Mouse (Mus musculus) hindbrain, embryonic 14.5 days (tissue): ENCODE data around the gene Pgpep1. TPM values are rescaled to one million over a fixed set of nuclear protein-coding genes. Genes with fewer than 3 reads are reported as not detected.

Source experiments
- ATAC-seq: fragments of 200-750 bp; cut with Nextera tagmentation; 2 replicates; pipeline ENCODE4 v1.8.0; 2017; ENCODE audit warnings: moderate number of reproducible peaks, mild to moderate bottlenecking, moderate TSS enrichment, moderate library complexity; ENCODE audit not compliant: low FRiP score
- DNase-seq: peaks from one replicate; pipeline ENCODE4 v3.0.0-alpha.2; 2015; ENCODE audit warnings: low spot score
- H3K27ac ChIP-seq: fragments of 300-500 bp; sonication (generic); 2 replicates; pipeline ENCODE4 v1.5.1; 2014; ENCODE audit warnings: mild to moderate bottlenecking, moderate library complexity
- H3K27me3 ChIP-seq: fragments of 300-500 bp; sonication (generic); 2 replicates; pipeline ENCODE4 v1.6.1; 2014; ENCODE audit warnings: mild to moderate bottlenecking, low read length, mixed read lengths; ENCODE audit not compliant: control insufficient read depth, insufficient read depth
- H3K36me3 ChIP-seq: fragments of 300-500 bp; sonication (generic); replicated peaks from 2 replicates; pipeline ENCODE4 v1.6.1; 2014; ENCODE audit not compliant: control insufficient read depth, insufficient read depth
- H3K4me1 ChIP-seq: fragments of 300-500 bp; sonication (generic); replicated peaks from 2 replicates; pipeline ENCODE4 v1.6.1; 2014; ENCODE audit warnings: antibody characterized with exemption, low read length, mixed read lengths; ENCODE audit not compliant: control insufficient read depth, insufficient read depth
- H3K4me2 ChIP-seq: fragments of 300-500 bp; sonication (generic); replicated peaks from 2 replicates; pipeline ENCODE4 v1.6.1; 2014; ENCODE audit warnings: mild to moderate bottlenecking, moderate library complexity
- H3K4me3 ChIP-seq: fragments of 300-500 bp; sonication (generic); replicated peaks from 2 replicates; pipeline ENCODE4 v1.5.1; 2014; ENCODE audit warnings: mild to moderate bottlenecking, low read length
- H3K9ac ChIP-seq: fragments of 300-500 bp; sonication (generic); 2 replicates; pipeline ENCODE4 v1.6.1; 2014
- H3K9me3 ChIP-seq: fragments of 300-500 bp; sonication (generic); 2 replicates; pipeline ENCODE4 v1.6.1; 2016; ENCODE audit warnings: low read length; ENCODE audit not compliant: control insufficient read depth
- WGBS: fragments of 180-500 bp; shearing (Covaris S2); extraction: QIAGEN DNeasy Blood & Tissue Kit; methylation state at CpG from one replicate; pipeline ENCODE4 v1.1.7; 2014; 5-methylcytosine and 5-hydroxymethylcytosine counted together
- polyA plus RNA-seq: library from polyadenylated mRNA; unstranded; fragments of >200 nt; fragmentation: Nextera tagmentation; extraction: Ambion mirVana; gene quantifications from 2 replicates; pipeline ENCODE4 v1.2.1, GENCODE M21; 2014

Gene Pgpep1
- polyA plus RNA-seq, 1 experiment from 2014 or later: 74.0 TPM

DNA sequence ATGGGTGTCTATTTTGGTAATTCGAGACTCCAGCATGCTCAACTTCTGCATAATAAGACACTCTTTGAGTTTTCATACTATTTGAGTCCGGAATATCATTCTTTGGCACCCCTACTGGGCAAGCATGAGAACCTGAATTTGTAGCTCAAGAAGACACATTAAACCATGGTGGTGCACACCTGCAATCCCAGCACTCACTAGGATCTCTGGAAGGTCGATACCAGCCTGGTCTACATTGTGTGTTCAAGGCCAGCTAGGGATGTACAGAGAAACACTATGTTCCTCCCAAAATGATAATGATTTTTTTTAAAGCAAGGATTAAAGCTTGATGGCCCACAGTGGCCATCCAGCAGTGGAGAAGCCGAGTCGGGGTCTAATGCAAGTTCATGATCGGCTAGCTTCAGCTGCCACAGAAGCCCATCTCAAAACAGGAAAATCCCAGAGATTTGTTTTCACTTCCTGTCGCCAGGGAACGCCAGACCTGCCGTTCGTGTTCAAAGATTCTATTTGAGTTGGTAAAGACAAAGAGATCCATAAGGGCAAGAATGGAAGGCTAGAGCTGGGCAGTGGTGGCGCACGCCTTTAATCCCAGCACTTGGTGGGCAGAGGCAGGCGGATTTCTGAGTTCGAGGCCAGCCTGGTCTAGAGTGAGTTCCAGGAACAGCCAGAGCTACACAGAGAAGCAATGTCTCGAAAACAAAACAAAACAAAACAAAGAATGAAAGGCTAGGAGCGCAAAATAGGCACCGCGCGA lies 12.3 kb upstream of the Pgpep1 start:
- Histone ChIP-seq H3K4me1 (peaks cover 8% of the 10 kb centered on the region), H3K27me3 (no peaks in the 10 kb centered on the region), H3K4me3 (peak overlapping the region; percentile 66), H3K27ac (peak overlapping the region; percentile 98), H3K4me2 (peak overlapping the region; percentile 80), H3K9me3 (no peaks in the 10 kb centered on the region), H3K9ac (peak overlapping the region; percentile 64), H3K36me3 (0 out of 2 replicates have a peak, but pooled peaks cover 6% of the 10 kb centered on the region)
- peak; percentile 38; the same call in 1 of the 2 replicates for ATAC-seq
- no peak for DNase-seq
- 36% methylated on average over 19 of the region's 19 CpGs for WGBS

DNA sequence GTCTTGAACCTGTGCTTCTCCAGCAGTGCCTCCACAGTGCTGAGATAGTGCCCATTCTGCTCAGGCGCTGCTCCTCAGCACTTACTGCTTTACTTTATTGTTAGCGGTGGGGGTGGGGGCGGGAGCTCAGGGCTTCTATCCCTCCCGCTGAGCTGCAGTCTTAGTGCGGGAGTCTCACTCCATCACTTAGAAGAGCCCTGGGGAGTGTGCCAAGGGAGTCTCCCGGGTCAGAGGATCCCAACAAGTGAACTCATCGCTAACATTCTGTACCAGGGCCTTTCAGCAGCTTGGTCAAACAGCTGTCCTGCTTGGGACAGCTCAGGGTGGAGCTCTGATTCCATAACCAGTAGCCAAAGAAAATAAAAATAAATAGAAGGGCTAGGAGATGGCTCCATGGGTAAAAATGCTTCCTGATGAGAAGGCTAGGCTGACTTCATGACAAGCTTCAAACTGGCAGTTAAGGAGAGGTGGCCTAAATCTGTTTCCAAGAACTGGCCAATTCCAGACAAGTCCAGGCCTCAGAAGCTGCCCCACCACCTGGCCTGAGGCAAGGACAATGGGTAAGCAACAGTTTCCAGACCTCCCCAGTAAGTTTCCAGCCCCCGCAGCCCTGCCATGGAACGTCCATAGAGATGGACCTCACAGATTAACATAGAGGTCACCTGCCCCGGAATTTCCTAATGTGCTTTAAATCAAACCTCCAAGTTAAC lies 11.6 kb upstream of the Pgpep1 start:
- Histone ChIP-seq H3K9me3 (no peaks in the 10 kb centered on the region), H3K36me3 (0 out of 2 replicates have a peak, but pooled peaks cover 6% of the 10 kb centered on the region), H3K4me3 (no peak overlapping the region), H3K4me1 (peaks cover 8% of the 10 kb centered on the region), H3K9ac (no peak overlapping the region), H3K27ac (peak overlapping the region; percentile 98), H3K4me2 (no peak overlapping the region), H3K27me3 (no peaks in the 10 kb centered on the region)
- 65% methylated on average over 10 of the region's 10 CpGs for WGBS
- no peak for DNase-seq
- ATAC-seq: no peak

DNA sequence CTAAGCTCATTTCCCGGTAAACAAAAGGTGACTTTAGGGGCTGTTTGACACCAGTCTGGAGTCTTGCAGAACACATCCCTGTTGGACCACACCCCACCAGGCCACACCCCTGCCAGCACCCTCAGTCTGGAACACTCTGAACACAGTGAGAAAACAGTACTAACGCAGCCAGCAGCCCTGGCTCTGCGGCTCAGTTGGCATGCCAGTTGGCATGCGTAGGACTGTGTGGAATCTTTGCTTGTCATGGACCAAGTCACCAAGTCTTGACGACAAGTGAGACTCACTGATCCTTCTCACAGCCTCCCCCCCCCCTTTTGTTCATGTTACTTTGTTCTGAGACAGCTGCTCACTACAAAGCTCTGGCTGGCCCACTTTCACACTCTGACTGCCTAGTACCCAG lies 6.9 kb upstream of the Pgpep1 start:
- no peak for DNase-seq
- 65% methylated on average over 5 of the region's 5 CpGs for WGBS
- no peaks in the 10 kb centered on the region for H3K4me1 ChIP-seq

DNA sequence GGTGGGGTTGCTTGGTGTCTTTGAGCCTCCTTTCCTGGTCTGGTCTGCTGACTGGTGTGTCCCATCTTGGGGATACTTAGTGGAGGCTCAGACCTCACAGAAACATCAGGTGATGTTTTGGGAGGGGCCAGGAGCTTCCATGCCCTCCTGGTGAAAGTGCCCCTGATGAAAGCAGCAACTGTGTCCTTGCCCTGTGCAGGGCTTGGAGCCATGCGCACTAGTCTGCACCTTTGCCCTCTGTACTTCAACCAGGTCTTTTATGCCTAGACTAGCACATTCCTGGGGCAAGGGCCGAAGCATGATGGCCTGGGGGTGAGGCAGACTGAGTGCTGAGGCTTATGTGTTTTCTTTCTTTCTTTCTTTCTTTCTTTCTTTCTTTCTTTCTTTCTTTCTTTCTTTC lies 5.4 kb upstream of the Pgpep1 start:
- Histone ChIP-seq H3K4me2 (no peak overlapping the region), H3K9me3 (no peaks in the 10 kb centered on the region), H3K36me3 (no peaks in the 10 kb centered on the region), H3K4me1 (no peaks in the 10 kb centered on the region), H3K4me3 (no peak overlapping the region), H3K9ac (no peak overlapping the region), H3K27ac (no peak overlapping the region), H3K27me3 (no peaks in the 10 kb centered on the region)
- 69% methylated on average over 2 of the region's 2 CpGs for WGBS
- ATAC-seq (no peak), DNase-seq (no peak)

More for the DNA sequence above, 6.9 kb upstream of the Pgpep1 start:
- no peaks in the 10 kb centered on the region for H3K27me3 ChIP-seq
- peak; percentile 38; the same call in 1 of the 2 replicates for ATAC-seq
- H3K4me2 ChIP-seq: no peak overlapping the region
- no peaks in the 10 kb centered on the region for H3K36me3 ChIP-seq
- no peaks in the 10 kb centered on the region for H3K9me3 ChIP-seq
- H3K27ac ChIP-seq: no peak overlapping the region
- no peak overlapping the region for H3K9ac ChIP-seq
- no peak overlapping the region for H3K4me3 ChIP-seq

DNA sequence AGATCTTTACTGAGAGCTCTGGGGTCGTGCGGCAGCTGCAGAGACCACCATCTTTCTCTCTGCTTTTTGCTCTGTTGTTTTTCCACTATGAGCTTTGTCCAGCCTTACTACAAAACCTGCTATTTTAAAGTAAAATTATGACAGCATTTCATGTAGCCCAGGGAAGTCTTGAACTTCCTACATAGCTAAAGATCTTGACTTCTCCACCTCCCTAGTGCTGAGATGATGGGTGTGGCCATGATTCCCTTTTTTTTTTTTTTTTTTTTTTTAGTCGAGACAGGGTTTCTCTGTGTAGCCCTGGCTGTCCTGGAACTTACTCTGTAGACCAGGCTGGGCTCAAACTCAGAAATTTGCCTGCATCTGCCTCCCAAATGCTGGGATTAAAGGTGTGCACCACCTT lies 4.4 kb upstream of the Pgpep1 start:
- Histone ChIP-seq H3K9ac (no peak overlapping the region), H3K9me3 (no peaks in the 10 kb centered on the region), H3K27me3 (no peaks in the 10 kb centered on the region), H3K4me1 (peaks cover 8% of the 10 kb centered on the region; the same call in 1 of the 2 replicates), H3K36me3 (no peaks in the 10 kb centered on the region), H3K4me2 (no peak overlapping the region), H3K4me3 (no peak overlapping the region), H3K27ac (no peak overlapping the region)
- ATAC-seq (no peak), DNase-seq (no peak)
- WGBS: 84% methylated on average over 3 of the region's 3 CpGs

DNA sequence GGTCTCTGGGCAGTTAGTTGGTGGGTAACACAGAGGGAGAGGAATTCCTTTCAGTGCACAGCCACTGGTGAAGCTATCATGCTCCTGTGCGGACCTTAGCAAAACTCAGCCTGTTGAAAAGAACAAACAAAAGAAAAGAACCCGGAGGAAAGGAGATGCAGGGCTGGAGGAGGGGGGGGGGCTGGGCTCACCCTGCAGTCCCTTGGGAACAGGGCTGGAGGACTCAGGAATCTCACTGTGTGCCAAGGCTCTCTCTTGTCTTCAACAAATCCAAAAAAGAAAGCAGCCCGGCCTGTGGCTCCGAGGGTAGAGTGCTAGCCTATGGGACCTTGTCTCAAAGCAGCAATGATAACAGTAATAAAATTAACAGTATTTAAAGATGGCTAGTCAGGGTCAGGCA lies 3.5 kb upstream of the Pgpep1 start:
- 26% methylated on average over 4 of the region's 4 CpGs for WGBS
- H3K36me3 ChIP-seq: no peaks in the 10 kb centered on the region
- no peak for DNase-seq
- H3K27ac ChIP-seq: peak overlapping the region; percentile 43
- no peak overlapping the region for H3K4me3 ChIP-seq
- ATAC-seq: no peak
- H3K9ac ChIP-seq: no peak overlapping the region
- peaks cover 13% of the 10 kb centered on the region for H3K4me1 ChIP-seq
- H3K27me3 ChIP-seq: no peaks in the 10 kb centered on the region
- H3K9me3 ChIP-seq: no peaks in the 10 kb centered on the region
- H3K4me2 ChIP-seq: no peak overlapping the region

DNA sequence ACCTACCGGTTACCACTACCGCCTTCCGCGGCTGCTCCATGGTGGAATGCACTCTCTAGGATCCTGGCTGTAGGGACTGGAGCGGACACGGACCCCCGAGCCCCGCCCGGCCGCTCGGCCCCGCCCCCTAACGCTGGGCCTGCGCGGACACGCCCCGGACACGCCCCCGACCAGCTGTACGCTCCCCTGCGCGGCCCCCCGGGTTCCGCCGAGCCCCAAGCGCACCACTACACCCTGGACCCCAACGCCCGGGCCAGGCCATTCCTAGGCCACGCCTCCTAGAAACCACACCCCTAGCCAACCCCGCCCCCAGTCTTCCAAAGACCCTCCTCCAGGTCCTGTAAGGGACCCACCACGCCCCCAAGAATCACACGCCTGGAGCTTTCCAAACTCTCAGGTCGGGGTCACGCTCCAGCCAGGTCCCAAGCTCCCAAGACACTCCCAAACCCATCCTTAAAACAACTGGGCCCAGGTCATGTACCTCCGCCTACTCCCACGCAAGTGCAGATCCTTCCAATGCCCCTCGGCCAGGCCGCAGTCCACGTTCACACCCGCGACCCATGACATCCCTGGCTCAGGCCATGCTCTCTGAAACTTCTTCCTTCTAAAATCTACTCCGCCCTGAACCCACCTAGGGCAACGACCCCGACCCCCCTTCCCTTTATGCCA lies 450 bp downstream of the Pgpep1 start:
- ATAC-seq (peak; percentile 88), DNase-seq (peak; percentile 80)
- Histone ChIP-seq H3K4me1 (peaks cover 16% of the 10 kb centered on the region), H3K9ac (peak overlapping the region; percentile 84), H3K36me3 (no peaks in the 10 kb centered on the region; the same call in 1 of the 2 replicates), H3K27ac (peak overlapping the region; percentile 83), H3K27me3 (no peaks in the 10 kb centered on the region), H3K4me2 (peak overlapping the region; percentile 95), H3K9me3 (no peaks in the 10 kb centered on the region), H3K4me3 (peak overlapping the region; percentile 87)
- 2% methylated on average over 33 of the region's 44 CpGs for WGBS

DNA sequence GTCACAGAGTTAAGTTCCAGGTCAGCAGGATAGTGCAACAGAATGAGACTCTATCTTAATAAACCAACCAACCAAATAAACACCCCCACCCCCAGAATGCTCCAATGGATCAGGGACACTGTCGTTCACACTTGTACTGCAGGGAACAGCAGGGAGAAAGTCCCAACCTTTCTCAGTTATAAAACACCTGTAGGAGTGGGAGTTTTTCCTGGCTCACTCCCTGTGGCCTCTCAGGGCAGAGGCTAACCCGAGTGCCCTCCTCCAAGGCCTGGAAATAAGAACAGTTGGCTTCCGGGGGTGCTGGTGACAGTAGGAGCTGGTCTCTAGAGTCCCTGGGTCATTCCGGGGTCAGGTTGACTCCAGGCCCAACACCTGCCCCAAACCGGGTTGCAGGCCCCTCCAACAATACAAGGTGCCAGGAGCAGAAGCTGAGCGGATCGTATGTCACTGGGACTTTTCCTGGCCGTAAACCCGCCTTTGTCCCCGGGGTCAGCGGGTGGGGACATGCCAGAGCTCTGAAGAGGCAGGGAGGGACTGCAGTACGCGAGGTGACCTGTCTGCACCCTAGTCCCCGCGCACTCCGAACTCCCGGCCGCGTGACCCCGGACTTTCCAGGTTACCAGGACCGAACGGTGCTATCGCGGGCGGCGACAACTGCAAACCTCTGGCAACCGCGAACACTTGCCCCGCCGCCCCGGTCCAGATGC lies 1.1 kb downstream of the Pgpep1 start:
- Histone ChIP-seq H3K9me3 (no peaks in the 10 kb centered on the region), H3K36me3 (no peaks in the 10 kb centered on the region; the same call in 1 of the 2 replicates), H3K9ac (peak overlapping the region; percentile 84), H3K27ac (peak overlapping the region; percentile 83), H3K4me1 (peaks cover 16% of the 10 kb centered on the region), H3K27me3 (no peaks in the 10 kb centered on the region), H3K4me2 (peak overlapping the region; percentile 95), H3K4me3 (peak overlapping the region; percentile 87)
- ATAC-seq (peak; percentile 3; the same call in 1 of the 2 replicates), DNase-seq (no peak)
- WGBS: 1% methylated on average over 31 of the region's 31 CpGs
